Mouse (Mus musculus) embryo, embryonic 11 days (tissue): ENCODE measurements around the gene Ttc23.

Source experiments
- DNase-seq: peaks from one replicate; pipeline ENCODE4 v3.0.0-alpha.2; 2015

The Ttc23 gene

DNA sequence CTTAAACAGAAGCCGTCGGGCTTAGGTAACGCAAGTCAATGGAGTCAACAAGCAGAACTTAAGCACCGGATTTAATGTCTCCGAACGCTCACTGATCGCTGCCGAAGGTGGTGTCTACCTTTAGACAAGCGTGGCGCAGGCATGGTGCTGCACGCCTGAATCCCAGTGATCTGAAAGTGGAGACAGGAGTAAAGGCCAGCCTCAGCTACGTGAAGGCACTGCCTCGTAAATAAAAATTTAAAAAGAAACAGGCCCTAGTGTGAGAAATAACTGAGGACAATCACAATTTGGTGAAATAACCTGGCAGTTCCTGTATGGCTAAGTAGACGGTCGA lies 1.6 kb upstream of the Ttc23 start:
- no peak for DNase-seq

DNA sequence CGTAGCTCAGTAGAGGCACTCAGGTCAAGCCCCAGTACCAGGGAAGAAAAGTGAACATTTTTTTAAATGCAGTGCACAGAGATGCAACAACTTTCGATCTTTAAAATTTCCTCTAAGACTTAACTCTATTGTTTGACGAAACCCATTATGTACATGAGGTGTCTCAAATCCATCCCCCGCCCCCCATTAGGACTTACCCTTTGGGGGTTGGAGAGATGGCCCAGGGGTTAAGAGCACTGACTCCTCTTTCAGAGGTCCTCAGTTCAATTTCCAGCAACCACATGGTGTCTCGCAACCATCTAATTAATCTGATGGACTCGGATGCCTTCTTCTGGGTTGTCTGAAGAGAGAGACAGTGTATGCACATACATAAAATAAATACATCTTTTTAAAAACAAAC lies 1.1 kb upstream of the Ttc23 start:
- DNase-seq: peak; percentile 55

DNA sequence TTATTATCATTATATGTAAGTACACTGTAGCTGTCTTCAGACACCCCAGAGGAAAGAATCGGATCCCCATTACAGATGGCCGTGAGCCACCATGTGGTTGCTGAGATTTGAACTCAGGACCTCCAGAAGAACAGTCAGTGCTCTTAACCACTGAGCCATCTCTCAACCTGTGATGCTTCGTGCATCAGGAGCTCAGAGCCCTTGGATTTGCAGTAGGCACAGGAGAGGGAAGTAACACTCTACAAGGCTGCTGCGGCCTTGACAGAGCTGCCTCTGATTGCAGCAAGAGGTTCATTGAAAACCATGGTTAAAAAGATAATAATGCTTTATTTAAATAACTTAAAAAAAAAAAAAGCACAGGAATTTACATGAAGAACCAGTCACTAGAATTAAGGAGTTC lies 1.2 kb downstream of the Ttc23 start:
- DNase-seq: no peak

DNA sequence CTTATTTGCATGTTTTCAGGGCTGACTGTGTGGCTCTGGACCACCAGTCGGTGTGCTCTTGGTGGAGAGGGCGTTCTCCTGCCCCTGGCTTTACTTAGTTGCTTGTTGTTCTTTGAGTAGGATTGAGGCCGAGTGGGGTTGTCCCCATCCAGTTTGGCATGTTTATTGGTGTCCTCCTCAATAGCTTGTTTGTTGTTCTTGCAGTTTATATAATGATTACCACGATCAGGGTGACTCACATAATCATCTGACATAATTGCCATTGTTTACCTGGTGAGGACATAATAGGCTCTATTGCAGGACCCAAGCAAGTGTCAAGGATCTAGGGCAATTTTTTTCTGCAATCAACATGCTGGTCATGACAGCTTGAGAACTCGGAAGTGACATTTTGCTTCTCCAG lies 5.0 kb downstream of the Ttc23 start:
- DNase-seq: no peak

DNA sequence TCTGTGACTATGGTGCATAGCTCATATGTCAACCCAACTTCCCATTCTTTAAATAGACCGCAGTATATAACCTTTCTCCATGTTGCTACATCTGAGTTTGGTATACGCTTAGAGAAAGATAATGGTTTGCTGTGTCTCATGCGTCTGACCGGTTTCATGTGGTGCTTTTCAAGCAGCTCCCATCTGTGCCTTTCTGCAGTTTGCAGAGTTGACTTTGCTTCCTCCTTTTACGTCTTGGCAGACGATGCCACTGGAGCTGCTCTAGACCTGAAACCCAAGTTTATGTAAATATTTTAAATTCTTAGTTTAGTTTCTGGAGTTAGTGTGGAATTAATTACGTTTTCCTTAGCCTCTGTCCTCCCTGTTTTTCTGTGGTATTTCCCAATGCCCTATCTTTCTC lies 7.5 kb downstream of the Ttc23 start:
- DNase-seq: no peak

DNA sequence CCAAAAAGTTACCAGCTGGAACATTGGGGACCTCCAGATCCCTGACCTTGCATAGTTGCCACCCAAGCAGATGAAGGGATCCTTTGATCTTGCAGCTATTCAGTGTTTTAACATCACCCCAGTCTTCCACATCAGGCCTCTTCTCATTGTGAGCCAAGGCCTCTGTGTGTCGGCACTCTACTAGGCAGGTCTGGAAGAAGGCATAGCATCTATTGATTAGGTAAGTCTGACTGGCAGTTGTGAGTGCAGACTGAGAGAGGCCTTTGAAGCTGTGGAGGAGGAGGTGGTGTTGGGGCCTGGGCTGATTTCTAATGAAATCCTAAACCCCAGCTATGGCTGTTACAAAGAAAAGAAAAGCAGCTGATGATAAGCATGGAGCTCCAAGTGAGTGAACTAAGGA lies 8.0 kb downstream of the Ttc23 start:
- DNase-seq: peak; percentile 56

DNA sequence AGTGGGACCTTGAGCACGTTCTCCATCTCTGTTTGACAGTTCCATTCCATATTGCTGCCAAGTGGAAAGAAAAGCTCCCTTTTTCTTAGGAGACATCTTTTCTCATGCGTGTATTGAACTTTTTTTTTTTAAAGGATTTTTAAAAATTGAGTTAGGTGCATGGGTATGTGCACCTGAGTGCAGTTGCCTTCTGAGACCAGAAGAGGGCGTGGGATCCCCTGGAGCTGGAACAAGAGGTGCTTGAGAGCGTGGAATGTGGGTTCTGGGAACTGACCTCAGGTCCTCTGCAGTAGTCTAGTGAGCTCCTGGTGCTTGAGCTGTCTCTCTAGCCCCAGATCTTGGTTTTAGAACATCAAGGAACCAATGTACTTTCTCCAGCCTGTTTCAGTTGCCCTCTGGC lies 10.9 kb downstream of the Ttc23 start:
- DNase-seq: no peak

DNA sequence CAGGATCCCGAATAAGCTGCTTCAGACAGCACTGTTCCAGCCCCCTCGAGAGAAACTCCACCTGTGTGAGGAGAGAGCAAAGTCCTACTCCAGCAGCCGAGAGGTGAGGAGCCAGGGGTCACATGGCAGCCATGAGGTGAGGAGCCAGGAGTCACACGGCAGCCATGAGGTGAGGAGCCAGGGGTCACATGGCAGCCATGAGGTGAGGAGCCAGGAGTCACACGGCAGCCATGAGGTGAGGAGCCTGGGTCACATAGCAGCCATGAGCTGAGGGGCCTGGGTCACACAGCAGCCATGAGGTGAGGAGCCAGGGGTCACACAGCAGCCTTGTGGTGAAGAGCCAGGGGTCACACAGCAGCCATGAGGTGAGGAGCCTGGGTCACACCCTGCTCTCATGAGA lies 15.2 kb downstream of the Ttc23 start:
- DNase-seq: no peak

DNA sequence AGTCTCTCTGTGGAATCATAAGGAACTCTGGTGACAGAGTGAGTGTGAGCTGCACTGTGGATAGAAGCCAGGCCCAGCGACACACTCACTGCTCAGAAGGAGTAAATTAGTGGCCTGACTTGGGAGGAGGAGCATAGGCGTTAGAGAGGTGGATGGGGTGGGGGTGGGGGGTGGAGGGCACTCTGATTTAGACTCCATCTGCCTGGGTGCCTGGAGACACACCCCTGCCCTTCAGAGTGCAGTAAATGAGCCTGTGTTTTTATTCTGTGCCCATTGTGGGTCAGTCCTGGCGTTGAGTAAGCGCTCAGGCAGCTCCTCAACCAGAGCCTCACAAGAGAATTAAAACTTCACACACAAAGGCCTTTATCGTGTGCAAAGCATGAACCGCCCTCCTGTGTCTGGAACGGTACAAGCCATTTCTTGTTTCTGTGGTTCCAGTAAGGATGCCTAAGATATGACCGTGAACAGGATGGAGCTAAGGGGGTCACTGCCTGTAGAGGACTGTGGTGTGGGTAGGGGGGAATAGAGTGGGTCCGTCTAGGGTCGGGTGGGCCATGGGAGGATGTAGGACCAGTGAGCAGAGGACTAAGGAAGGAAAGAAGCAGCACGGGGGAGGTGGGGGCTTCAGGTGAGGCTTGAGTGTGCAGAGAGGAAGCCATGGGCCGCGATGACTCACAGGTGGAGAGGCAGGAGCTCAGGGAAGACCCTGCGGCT lies 16.9 kb downstream of the Ttc23 start:
- no peak for DNase-seq

DNA sequence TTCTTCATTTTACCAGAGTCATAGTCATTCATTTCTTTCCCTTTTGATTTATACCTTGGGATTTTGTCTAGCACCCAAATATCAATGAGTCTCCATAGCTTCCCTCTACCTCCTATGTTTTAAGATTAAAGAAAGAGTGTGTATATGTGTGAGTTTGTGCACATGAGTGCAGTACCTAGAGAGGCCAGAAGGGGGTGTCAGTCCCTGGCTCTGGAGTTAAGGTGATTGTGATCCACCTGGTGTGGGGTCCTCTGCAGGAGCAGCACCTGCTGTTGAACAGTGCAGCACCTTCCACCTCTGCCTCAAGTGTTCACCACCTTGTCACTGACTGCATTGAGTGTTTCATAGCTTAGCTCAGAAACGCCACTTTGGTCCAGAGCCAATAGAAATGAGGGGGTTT lies 23.8 kb downstream of the Ttc23 start:
- no peak for DNase-seq

DNA sequence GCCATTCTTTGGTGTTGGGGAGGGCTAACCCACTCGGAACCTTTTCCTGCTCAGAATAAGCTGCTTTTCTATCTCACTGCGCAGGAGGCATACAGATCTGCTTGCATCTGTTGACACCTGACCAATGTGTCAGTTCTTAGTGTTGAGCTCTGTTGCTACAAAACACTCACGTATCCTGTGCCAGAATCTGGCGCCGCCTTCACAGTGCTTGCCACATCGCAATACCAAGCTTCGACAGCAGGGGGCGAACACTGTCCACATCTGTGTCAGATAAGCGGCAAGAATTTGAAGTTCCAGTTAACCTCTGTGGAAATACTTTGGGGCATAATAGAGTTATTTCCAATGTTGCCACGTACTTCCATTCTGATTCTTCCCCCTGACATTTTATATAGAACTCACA lies 25.4 kb downstream of the Ttc23 start:
- peak; percentile 88 for DNase-seq

DNA sequence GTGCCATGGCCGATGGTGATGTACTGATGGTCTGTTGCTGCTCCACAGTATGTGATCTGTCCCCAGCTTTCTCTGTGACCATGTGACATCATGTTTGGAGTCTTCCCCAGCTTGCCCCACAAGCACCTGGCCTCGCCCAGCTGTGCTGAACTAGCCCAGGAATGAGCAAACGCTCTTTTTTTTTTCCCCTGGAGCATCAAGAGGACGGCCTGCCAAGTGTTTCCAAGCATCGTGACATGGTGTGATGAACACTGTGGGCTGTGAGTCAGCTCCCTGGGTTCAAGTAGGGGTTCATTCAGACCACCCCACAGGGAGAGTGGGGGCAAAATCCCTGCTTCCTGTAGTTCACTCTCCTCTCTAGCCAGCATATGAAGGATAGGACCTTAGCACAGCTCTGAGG lies 26.4 kb downstream of the Ttc23 start:
- no peak for DNase-seq

DNA sequence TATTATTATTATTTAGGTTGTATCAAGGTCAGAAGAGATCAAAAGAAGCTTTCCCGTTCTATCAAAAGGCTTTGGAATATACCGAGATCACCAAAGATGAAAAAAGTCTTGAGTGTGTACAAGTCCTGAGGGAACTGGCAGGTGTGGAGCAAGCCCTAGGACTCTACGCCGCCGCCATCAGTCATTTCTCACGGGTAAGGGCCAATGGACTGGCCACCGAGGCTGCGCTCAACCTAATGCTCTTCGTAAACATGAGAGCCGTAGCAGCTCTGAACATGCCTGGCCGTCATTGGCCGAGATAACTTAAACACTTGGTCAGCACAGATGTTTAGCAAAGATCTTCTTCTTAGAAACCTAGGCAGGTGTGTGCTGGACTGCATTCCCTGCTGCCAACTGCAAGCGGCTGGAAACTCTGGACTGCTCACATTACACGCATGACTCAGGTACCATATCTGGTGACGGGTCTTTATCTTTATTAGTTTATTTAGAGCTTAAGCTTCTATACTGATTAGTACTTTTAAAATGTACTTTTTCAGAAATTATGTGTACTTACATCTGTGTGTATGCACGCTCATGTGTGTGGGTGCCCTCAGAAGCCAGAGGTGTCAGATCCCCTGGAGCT lies 31.8 kb downstream of the Ttc23 start:
- DNase-seq: no peak

DNA sequence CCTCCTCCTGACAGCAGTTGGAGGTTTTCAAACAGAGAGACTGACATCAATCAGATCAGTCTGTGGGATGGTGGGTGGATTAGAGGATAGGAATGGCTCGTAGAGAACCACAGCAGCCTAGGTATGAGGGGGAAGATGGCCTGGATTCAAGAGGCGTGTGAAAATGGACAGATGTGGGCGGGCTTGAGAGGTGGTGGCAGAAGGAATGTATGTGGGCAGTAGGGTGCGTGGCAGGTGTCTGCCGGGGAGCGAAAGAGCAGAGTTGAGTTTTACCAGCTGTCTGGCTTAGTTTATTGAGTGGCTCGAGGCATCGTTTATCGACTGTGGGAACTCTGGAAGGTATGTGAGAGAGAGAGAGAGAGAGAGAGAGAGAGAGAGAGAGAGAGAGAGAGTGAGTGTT lies 33.9 kb downstream of the Ttc23 start:
- no peak for DNase-seq

DNA sequence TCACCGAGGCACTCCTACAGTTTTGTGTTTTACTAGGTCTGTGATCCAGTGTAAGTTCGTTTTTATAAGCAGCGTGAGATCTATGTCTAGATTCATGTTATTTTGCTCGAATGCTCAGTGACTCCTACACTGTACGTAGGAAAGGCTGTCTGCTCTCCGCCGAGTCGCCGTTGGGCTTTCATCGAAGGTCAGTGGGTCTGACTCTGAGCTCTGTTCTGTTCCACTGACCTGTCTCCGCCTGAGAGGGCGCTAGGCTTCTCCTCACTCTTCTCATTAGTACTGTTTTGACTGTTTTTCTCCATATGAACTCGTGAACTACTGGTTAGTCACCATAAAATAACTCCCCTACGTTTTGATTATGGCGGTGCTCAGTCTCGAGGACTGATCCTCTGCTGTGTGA lies 35.8 kb downstream of the Ttc23 start:
- no peak for DNase-seq

DNA sequence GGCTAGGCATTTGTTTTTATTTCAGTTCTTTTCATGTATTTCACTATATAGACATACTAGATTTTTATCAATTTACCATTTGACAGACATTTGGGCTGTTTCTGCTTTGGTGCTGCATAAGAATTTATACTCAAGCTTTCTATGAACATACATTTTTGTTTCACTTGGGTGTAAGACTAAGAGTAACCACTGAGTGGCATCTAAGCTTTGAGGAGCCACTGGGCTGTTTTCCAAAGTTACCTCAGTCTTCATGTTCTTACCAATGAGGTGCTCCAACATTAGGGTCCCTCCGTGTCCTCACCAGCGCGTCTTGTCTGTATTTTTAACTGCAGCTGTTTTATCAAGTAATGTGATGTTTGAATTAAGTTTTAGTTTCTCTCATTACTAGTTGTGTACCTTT lies 39.3 kb downstream of the Ttc23 start:
- DNase-seq: no peak

DNA sequence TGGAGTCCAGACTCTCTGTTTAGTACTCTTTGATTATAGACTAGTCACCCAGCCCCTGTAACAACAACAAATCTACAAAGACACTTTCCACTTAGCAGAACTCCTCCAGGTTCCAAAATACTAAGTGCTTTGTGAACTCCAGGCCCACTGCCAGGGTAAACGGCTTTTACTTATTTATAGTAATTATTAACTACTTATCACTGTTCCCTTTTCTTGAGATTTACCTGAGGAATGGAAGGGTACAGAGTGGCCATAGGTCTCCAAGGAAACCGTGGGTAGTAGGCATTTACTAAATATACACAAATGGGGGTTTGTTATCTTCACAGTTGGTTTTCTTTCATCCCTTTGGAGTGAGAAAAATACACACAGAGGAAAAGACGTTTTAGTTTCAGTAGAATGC lies 41.1 kb downstream of the Ttc23 start:
- no peak for DNase-seq

DNA sequence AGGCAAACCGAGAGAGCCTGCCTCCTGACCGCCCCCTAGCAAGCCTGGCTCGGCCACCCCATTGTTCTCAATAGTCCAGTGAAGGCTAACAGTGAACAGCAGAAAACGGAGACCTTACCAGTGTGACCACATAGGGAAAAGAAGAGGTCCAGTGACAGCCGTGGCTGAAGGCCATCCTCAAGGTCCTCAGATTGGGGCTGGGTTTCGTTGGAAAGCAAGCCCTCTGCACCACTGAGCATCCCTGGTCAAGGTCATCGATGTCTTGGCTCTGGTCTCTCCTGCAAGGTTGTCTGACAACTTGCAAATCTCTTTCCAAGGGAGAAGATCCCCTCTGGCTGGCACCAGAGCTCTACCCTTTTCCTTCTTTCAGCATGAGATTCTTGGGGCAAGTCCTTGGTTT lies 42.6 kb downstream of the Ttc23 start:
- no peak for DNase-seq

DNA sequence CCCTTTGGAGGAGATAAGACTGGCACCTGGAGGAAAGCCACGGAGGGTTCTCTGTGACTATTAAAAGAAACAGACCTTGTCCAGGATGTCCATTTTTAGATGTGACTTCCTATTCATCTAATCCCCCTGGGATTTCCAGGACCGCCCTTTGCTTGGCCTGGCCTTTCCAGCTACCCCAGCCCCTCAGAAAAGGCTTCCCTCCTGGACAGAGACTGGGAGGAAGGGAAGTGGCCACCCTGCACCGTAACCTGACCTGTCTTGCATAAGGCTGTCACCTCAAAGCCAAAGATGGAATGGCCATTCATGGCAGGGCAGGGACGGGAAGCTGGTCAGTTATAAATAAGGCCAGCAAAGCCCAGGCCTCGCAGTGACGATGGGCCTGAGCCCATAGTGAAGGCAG lies 43.8 kb downstream of the Ttc23 start:
- no peak for DNase-seq

DNA sequence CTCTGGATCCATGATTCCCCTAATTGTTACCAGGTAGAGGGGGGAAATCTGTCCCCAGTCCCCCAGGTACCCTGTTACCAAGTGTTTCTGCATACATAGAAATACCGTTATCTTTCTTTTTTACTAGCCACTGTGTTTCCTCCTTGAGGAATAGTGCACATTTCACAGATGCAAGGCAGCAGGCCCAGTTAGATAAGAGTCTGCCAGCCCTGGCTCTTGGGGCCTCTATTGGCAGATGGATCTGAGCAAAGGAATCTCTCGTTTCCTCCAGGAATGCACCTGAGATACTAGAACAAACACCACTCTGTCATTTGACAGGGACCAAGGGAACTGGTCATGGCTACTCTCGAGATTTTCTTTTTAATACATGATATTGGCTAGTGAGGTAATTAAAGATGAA lies 44.9 kb downstream of the Ttc23 start:
- DNase-seq: no peak

DNA sequence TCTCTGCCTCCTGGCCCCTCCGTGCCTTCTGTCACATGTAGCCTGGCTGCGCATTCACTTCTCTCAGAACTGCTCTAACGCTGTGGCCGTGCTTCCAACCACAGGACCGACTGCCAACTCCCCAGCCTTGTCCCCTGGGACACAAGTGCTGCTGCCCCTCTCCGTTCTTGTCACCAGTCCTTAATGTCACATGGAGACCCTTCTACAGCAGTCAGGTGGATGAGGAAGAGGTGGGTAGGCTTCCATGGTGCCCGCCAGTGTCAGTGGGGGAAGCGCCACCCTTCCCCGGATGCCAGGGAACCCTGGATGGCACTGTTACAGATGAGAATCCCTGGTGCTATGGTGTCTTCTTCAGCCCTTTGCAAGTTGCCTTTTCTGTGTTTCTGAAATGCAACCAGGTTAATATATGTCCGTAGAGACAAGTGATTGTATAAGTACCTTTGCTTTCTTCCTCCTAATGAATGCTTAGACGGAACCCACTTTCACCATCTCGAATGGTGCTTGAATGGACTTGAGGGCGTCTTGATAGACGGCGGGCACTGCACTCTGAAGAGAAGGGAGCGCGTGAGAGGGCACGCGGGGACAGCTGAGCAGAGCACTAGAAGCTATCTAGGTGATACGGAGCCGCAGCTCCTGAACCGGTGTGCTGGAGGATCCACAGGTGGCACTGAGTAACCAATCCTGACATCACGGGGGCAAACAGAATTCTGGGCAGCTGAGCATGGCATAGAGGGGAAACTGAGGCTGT lies 45.8 kb downstream of the Ttc23 start:
- no peak for DNase-seq

DNA sequence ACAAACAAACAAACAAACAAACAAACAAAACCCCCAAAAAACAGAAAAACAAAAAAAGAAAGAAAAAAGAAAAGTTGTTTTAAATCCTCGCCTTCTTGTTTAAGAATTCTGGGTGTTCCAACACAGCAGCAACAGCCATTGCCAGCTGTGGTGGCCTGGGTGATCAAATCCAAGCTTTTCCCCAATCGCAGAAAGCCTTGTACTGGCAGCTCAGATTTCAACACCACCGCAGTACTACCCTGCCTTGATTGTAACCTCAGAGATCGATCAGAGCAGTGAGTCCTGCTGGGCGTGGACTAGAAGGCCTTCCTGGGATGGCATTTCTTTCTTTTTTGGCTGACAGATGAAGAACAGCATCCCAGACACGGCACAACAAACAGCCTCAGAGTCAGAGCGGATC lies 48.7 kb downstream of the Ttc23 start:
- no peak for DNase-seq

DNA sequence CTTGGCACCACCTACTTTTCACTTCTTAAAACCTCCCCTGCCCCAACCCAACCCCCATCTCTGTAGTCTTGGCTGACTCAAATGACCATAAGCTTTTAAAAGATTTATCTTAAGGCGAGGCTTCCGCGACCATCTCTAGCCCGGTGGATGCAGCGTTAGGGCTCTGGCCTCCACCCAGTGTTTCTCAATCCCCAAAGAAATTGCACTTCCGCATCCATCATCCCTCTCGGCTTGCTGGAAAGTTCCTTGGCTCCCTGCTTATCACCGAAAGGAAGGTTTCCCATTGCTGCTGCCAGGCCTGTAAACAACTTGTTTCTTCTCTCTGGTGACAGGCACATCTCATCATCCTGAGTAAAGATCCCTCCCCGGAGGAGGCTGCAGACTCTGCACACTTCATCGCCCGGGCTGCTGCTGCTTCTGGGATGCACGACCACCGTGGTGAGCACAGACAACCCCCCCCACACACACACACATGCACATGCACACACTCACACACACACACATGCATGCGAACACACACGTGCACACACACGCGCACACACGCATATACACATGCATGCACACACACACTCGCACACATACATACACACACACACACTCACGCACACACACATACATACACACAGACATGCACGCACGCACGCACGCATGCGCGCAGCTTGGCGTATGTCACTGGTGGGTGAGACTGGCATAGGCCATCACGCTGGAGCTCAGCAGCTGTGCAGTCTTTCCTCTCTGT lies 50.9 kb downstream of the Ttc23 start:
- no peak for DNase-seq

DNA sequence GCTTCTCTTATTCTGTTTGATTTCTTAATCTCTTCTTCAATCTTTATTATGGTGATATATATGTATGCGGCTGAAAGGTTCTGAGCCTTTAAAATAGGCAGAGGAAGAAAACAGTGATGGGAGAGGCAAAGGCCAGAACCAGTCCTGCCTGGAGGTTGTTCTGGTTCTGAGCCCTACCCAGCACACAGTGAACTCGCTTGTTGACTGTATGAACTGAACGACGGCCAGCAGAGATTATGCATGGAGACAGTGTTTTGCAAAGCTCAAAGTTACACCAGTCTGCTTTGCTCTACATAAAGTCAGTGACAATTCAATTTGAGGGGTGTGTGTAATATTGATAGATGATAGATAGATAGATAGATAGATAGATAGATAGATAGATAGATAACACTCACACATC lies 52.1 kb downstream of the Ttc23 start:
- DNase-seq: no peak
